Mouse (Mus musculus) brown adipose tissue, adult 24 weeks (tissue): ENCODE results near the gene Zdhhc18. TPM values are rescaled to one million over a fixed set of nuclear protein-coding genes. Genes with fewer than 3 reads are reported as not detected.

Experiments used
- H3K27ac ChIP-seq: fragments of 200-500 bp; replicated peaks from 2 replicates; pipeline ENCODE4 v1.5.1; 2012; ENCODE audit warnings: low read depth, mild to moderate bottlenecking, low read length
- H3K4me1 ChIP-seq: fragments of 200-500 bp; 2 replicates; pipeline ENCODE4 v1.6.1; 2012; ENCODE audit warnings: low read length, mixed read lengths; ENCODE audit not compliant: control insufficient read depth, insufficient read depth, insufficient read length
- H3K4me3 ChIP-seq: fragments of 200-500 bp; 2 replicates; pipeline ENCODE4 v1.5.1; 2012; ENCODE audit warnings: low read depth, mild to moderate bottlenecking, low read length, moderate library complexity; ENCODE audit not compliant: insufficient read depth
- polyA plus RNA-seq: library from polyadenylated mRNA; stranded (reverse); fragments of >200 nt; gene quantifications from 2 replicates; pipeline ENCODE4 v1.2.4, GENCODE M21; 2012; ENCODE audit not compliant: missing spikeins, insufficient read depth, insufficient read length

The Zdhhc18 gene
- polyA plus RNA-seq, 1 experiment: 9.4 TPM

DNA sequence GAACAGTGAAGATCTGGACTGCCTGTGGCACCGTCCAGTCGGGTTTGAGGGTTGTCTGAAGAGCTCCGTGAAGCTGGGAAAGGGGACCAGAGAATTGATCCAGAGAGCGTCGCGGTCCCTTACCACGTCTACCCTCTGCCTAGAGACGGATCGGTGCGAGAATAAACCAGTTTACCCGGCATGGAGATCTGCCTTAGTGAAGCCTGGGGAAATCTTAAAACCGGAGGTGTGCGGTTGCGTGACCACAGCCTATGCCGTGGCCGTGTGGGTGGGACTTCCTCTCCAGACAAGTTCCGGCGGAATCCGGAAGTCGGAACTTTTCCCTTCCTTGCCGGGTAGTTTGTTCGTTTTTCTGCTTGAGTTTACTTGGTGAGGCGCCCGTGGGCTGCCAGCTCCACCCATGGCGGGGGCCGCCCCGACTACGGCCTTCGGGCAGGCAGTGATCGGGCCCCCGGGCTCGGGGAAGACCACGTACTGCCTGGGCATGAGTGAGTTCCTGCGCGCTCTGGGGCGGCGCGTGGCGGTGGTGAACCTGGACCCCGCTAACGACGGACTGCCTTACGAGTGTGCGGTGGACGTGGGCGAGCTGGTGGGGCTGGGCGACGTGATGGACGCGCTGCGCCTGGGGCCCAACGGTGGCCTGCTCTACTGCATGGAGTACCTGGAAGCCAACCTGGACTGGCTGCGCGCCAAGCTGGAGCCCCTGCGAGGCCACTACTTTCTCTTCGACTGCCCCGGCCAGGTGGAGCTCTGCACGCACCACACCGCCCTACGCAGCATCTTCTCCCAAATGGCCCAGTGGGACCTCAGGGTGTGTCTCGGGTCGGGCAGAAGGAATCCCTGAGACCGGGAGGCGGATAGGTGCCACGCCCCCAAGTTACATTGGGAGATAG is 65.6 kb downstream of the Zdhhc18 start, which contains the start of gene Gpn2:
Gene Gpn2, plus strand, starts transcription at position 304 of the 893 bp plus-strand sequence.
- Histone ChIP-seq H3K4me3 (peak within 1 kb of the TSS; percentile 68), H3K4me1 (peaks cover 4% of the 10 kb centered on the region; the same call in 1 of the 2 replicates), H3K27ac (peak within 1 kb of the TSS; percentile 71)

DNA sequence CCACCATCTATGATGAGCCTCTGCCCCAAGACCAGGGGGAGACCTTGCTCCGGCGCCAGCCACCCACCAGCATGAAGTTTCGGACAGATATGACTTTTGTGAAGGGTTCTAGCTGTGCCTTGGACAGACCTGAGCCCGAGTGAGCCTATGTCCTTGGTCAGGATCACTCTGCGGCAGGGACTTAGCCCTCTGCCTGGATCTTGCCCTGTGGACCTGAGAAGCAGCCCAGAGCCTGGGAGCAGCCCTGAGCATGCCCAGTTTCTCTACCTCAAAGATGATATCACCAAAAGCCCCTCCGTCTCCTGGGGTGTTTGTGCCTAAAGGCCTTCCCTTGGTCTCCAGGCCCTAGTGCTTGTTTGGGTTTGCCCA is 66.3 kb downstream of the Zdhhc18 start:
- Histone ChIP-seq H3K27ac (peak overlapping the region; percentile 71), H3K4me3 (peak overlapping the region; percentile 68), H3K4me1 (peaks cover 4% of the 10 kb centered on the region; the same call in 1 of the 2 replicates)

DNA sequence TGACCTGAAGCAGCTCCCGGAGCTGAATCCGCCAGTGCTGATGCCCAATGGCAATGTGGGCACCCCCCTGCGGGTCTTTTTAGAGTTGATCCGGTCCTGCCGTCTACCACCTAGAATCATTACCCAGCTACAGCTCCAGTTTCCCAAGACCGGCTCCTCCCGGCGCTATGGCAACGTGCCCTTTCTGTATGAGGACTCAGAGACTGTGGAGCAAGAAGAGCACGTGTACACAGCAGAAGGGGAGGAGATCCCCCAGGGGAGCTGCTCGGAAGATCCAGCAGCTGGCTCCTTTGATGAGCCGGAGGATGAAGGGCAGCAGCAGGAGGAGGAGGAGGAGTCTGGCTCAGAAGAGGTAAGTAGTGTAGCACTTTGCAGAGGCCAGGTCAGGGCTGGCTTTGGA is 72.0 kb downstream of the Zdhhc18 start:
- Histone ChIP-seq H3K4me3 (no peak overlapping the region), H3K4me1 (peaks cover 2% of the 10 kb centered on the region), H3K27ac (no peak overlapping the region)

DNA sequence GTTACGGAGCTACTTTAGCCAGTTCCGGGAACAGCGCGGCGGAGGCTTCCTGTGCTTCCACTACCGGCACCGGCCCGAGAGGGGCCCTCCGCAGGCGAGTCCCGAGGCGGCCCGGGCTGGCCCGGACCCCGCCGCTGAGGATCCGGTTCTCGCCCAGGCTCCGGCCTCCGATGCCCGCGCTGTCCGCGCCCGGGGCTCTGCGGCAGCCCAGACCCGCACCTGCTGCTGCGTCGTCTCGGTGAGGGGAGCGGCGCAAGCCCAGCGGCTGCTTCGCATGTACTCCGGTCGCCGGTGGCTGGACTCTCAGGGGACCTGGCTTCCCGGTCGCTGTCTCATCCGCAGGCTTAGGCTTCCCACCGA is 75.1 kb downstream of the Zdhhc18 start:
- peak overlapping the region; percentile 90 for H3K4me3 ChIP-seq
- peaks cover 2% of the 10 kb centered on the region for H3K4me1 ChIP-seq
- no peak overlapping the region for H3K27ac ChIP-seq

DNA sequence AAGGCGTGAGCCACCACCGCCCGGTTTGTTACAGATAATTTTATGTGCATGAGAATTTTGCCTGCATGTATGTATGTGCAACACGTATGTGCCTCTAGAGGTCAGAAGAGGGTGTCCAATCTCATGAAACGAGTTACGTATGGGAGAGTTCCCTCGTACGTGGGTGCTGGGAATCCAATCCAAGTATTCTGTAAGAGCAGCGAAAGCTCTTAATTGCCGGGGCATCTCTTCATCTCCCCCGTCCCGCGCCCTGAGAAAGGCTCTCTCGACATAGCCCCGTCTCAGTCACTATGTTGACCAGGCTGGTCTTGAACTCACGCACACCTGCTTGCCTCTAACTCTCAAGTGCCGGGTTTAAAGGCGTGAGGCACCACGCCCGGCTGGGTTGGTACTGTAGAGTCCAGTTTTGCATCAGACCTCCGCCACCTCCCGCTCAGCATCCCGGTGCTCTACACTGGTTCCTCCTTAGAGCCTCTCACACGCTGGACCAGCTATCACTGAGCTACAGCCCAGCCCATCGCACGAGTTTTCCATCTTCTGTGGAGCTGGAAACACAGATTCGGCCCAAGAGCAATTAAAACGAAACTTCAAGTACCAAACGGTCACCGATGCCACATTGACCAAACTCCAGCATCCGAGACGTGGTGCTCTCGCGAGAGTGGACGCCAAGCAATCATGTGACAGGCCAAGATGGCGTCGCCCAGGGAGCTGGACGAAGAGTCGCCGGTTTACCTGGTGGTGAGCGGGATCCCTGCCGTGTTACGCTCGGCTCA is 75.7 kb downstream of the Zdhhc18 start, which contains the start of gene Gpatch3:
Gene Gpatch3, plus strand, starts transcription at position 676 of the 773 bp plus-strand sequence.
- H3K4me1 ChIP-seq: peaks cover 2% of the 10 kb centered on the region
- peak within 1 kb of the TSS; percentile 90 for H3K4me3 ChIP-seq
- peak within 1 kb of the TSS; percentile 33; the same call in 1 of the 2 replicates for H3K27ac ChIP-seq

DNA sequence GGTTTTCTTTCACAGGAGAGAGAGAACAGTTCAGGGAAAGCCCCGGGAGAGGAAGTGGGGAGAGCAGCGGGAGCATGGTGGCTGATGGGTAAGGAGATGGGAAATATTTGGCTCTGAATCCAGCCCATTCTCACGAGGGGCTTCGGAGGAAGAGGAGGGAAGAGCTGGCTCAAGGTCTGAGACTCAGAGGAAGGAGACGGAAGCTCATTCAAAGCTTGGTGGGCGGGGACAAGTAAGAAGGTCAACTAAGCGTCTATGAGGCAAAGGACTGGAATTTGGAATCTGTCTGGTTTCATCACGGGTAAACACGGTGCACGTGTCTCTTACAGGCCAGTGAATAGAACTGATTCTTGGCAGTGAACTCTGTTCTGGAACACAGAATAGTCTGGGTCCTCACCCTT is 79.9 kb downstream of the Zdhhc18 start:
- Histone ChIP-seq H3K27ac (no peak overlapping the region), H3K4me3 (no peak overlapping the region), H3K4me1 (no peaks in the 10 kb centered on the region)

DNA sequence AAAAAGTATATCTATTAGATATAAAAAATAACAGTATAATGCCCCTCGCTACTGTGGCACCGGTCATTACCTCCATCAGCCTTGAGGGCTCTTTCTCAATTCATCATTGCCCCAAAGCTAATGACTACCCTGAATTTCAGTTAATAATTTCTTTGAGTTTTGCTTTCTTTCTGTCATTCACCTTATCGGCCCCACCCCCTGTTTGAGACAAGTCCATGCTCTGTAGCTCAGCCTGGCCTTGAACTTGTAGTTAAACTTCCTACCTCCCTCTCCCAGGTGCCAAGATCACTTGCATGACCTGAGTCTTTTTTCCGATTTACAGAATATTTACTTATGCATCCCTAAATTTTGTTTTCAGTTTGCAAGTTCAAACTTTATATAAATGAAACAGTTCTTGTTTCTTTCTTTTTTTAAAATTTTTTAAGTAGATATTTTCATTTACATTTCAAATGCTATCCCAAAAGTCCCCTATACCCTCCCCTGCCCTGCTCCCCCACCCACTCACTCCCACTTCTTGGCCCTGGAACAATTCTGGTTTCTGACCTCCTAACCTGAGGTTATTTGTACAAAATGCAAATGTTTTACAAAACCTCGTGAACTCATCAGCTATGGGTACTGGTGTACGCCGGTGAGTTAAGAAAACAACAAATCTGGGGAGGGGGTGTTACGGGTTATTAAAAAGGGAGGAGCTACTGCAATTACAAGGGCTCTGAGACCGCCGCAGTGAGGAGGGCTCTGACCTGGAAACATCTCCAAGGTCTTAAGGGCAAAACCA is 80.5 kb downstream of the Zdhhc18 start:
- Histone ChIP-seq H3K27ac (no peak overlapping the region), H3K4me3 (no peak overlapping the region), H3K4me1 (no peaks in the 10 kb centered on the region)

DNA sequence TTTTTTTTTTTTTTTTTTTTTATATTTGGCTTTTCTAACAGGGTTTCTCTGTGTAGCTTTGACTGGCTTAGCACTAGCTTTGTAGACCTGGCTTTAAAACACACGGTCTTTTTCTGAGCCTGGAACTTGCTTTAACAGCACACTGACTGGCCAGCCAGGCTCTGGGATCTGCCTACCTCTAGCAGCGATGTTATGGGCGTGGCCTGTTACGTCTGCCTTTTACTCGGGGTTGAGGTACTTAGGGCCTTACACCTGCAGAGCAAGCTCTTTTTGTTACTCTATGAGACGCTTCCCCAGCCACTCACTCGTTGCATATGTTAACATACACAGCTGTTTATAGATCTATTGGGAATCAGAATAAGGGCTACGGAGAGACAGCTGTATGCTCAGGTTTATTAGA is 82.7 kb downstream of the Zdhhc18 start:
- Histone ChIP-seq H3K4me3 (no peak overlapping the region), H3K27ac (no peak overlapping the region), H3K4me1 (no peaks in the 10 kb centered on the region)

DNA sequence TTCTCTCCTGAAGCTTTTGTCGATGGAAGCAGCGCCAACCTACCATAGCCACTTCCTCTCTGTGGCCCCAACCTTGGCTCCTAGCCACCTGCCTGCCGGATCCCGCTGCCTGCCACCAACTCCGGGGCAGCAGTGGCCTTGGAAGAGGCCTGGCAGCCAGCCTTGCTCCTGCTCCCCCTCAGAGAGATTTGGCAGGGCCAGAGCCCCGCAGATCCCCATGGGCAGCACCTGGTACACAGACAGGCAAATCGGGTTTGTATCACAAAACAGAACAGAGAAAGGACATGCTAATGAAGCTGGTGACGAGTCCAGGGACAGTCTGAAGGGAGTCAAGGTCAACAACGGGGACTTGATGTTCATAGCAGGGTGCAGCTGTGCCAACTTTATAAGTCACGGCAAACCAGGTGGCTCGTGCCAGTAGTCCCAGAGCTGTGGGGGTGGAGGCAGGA is 86.8 kb downstream of the Zdhhc18 start:
- Histone ChIP-seq H3K27ac (no peak overlapping the region), H3K4me3 (no peak overlapping the region), H3K4me1 (no peaks in the 10 kb centered on the region)

DNA sequence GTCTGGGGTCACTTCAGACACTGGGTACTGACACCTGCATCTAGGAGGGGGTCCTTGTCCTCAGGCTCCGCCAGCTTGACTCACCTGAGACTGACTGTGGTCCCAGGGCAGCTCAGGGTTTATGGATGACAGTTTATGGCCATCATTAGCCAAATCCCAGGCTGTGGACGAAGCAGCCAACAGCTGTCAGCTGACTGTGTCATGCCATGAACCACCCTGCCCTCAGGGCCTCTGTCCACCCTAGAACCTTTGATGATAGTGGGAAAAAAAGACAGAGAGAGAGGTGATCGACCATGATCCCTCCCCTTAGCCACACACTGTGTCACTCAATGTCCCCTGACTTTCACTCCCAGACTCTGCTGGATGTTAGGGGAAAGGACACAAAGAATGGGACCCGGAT is 88.3 kb downstream of the Zdhhc18 start:
- no peaks in the 10 kb centered on the region for H3K4me1 ChIP-seq
- H3K4me3 ChIP-seq: no peak overlapping the region
- H3K27ac ChIP-seq: no peak overlapping the region

DNA sequence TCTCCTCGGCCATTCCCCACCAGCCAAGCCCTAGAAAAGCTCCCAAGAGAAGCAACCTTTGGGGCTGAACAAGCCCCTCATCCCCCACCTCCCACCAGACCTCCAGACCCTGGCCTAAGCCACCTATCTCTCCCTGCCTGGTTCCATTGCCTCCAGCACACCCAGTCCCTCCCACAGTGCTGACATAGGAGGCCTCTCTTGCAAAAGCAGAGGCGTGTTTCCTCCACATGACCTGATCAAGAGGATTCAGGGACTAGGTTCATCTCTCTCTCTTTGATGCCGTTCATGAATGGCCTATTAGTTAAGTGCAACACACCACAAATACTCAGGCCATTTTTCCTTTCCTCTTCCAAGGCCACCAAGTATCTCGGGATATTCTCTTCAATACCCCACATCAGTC is 90.1 kb downstream of the Zdhhc18 start:
- H3K4me1 ChIP-seq: no peaks in the 10 kb centered on the region
- no peak overlapping the region for H3K4me3 ChIP-seq
- H3K27ac ChIP-seq: no peak overlapping the region

DNA sequence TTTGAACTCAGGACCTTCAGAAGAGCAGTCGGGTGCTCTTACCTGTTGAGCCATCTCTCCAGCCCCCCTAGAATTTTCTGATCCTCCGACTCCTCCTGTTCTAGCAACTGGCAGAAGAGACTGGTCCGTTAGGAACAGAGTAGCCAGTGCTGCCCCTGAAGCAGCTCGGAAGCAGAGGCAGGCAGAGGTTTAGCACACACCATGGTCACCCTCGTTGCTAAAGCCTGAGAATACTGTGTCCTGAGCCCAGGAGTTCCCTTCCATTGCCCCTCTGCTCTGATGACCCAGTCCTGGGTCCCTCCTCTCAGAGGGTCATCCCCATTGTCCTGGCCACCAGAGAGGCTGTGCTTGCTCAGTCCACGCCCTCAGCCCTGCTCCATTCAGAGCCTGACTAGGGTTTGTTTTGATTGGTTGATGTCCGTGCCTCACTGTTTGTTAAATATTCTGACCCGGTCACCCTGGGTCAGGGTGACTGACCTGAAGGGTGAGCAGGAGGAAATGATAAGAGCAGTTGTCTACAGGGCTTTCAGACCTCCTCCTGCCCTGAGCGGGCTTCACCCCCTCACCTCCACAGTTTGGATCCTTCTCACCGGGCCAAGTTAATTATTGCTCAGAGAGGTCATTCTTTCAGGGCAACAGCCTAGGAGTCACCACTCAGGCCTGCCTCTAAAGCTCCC is 92.8 kb downstream of the Zdhhc18 start:
- no peaks in the 10 kb centered on the region for H3K4me1 ChIP-seq
- no peak overlapping the region for H3K27ac ChIP-seq

More for the DNA sequence above, 92.8 kb downstream of the Zdhhc18 start:
- H3K4me3 ChIP-seq: no peak overlapping the region
